Comparison of ENCODE assay signal across 18 mouse cellular contexts in the genomic region with DNA sequence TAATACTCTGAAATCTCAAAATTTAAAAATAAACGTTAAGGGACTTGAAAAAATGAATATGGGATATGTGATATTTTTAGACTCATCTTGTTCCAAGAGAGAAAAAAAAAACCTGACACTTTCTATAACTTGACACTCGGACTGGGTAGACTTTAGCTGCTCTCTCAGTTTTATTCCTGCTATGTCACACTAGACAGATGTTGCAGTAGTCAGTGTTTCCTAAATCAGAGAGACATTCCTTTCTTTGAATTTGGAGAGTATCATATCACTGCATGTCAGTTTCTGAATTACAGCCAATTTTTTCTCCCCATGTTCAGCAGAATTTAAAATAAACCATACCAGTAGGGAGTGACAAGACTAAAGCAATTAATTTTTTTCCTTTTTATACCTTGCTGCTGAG. TPM values are rescaled to one million over a fixed set of nuclear protein-coding genes. Genes with fewer than 3 reads are reported as not detected.
"Had no signal": no experiment of that assay in that cellular context is flagged by ENCODE, and none has a peak within 500 bp of the region (broad histone marks: within the 10 kb centered on the region; RNA-seq: fewer than 3 reads in every experiment).

No protein-coding gene starts in this region.

- ATAC-seq: intestine, postnatal 0 days had no signal

- H3K4me1 ChIP-seq: kidney, embryonic 15.5 days; limb, embryonic 13.5 days; liver, embryonic 13.5 days; neural tube, embryonic 12.5 days; neural tube, embryonic 15.5 days had no signal

- H3K4me3 ChIP-seq: kidney, embryonic 15.5 days; limb, embryonic 13.5 days; liver, embryonic 13.5 days; neural tube, embryonic 12.5 days; neural tube, embryonic 15.5 days had no signal

- DNase-seq: kidney, adult 8-10 months; kidney, postnatal 10 days; kidney, postnatal 36 days; left cerebral cortex, postnatal 4 days; liver, embryonic 13.5 days; lung, adult 2 months; lung, postnatal 14 days; lung, postnatal 4 days; midbrain, embryonic 14.5 days; thymus, adult 2 months; thymus, postnatal 14 days; thymus, postnatal 4 days had no signal

- H3K27ac ChIP-seq: limb, embryonic 13.5 days; liver, embryonic 13.5 days; neural tube, embryonic 12.5 days; neural tube, embryonic 15.5 days had no signal

RNA-seq across cellular contexts. Expression of a gene that starts 2.7 kb away (rescaled TPM):
- polyA plus RNA-seq: midbrain, embryonic 11.5 days had no signal
